In the genomic region with DNA sequence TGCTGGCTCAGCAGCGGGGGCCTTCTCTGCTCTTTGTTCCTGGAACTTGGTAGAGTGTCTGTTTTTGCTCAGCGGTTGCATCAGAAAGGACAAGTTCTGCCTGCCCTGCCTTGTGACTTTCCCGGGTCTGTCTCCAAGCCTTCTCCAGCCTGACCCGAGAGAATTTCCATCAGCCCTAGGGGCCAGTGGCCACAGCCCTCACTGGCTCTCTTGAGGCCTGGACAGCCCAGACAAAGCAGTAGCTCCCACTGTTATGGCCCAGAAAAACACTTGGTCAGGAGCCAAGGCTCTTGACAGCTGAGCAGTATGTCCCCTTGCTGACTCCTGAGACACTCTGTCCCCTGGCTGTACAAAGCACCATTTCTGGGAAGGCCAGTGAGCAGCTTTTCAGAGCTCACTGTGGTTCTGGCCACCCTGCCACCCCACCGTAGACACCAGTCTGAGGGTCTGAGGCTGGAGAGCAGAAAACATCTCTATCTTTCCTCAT, we compare ENCODE assay signal across 8 mouse cellular contexts. TPM values are rescaled to one million over a fixed set of nuclear protein-coding genes. Genes with fewer than 3 reads are reported as not detected.
DNase-seq lines count a peak whose midpoint lies in the region; ATAC-seq and TF ChIP-seq lines count a peak whose summit lies in the region.

A gene (plus strand): TSS at position 437 of the 487 bp plus-strand sequence.

- H3K4me3 ChIP-seq in liver, adult 2 months (ENCODE audit: insufficient read depth, low read depth, low read length), result peak within 1 kb of the TSS; percentile 48
- H3K4me3 ChIP-seq in cerebellum, adult 2 months (replicated peaks; ENCODE audit: insufficient read depth, low read depth, low read length), result no peak within 1 kb of the TSS
- peak within 1 kb of the TSS; percentile 60 for H3K4me3 ChIP-seq in gastrocnemius, adult 2 months
- no peak within 1 kb of the TSS for H3K4me3 ChIP-seq in hindbrain, embryonic 15.5 days

- peaks cover 16% of the 10 kb centered on the region for H3K36me3 ChIP-seq in liver, adult 2 months (ENCODE audit: control insufficient read depth, insufficient read depth, low read length)
- peaks cover 27% of the 10 kb centered on the region for H3K36me3 ChIP-seq in hindbrain, embryonic 15.5 days

- no peak for TF ChIP-seq CTCF in liver, adult 2 months (IDR thresholded peaks at IDR 0.05; ENCODE audit: low read depth, low read length)
- no peak for TF ChIP-seq CTCF in cerebellum, adult 2 months (IDR thresholded peaks at IDR 0.05; ENCODE audit: borderline replicate concordance, insufficient read depth, low read depth, low read length)
- TF ChIP-seq CTCF in gastrocnemius, adult 2 months (IDR thresholded peaks at IDR 0.05), result no peak

- 0 out of 2 replicates have a peak, but pooled peaks have one; percentile 24 for ATAC-seq in hindbrain, embryonic 15.5 days (ENCODE audit: low FRiP score, low read depth)

- DNase-seq in liver, adult 2 months (ENCODE audit: extremely low read depth, low read depth, low spot score), result peak; percentile 77
- DNase-seq in liver, result no peak
- peak; percentile 69 to 84 for DNase-seq in cerebellum, adult 2 months
- peak; percentile 82 for DNase-seq in gastrocnemius, adult 2 months
- DNase-seq in left cerebral cortex, adult 11 months (ENCODE audit: low spot score), result peak; percentile 74
- DNase-seq in lung, postnatal 25 days (ENCODE audit: low spot score), result peak; percentile 83
- no peak for DNase-seq in embryo, embryonic 9.5 days (ENCODE audit: extremely low spot score)

- TF ChIP-seq POLR2A in liver, adult 2 months (IDR thresholded peaks at IDR 0.05; ENCODE audit: extremely low read depth, insufficient read depth, low read length), result no peak
- no peak for TF ChIP-seq POLR2A in cerebellum, adult 2 months (IDR thresholded peaks at IDR 0.05; ENCODE audit: borderline replicate concordance, insufficient read depth, low read length)

- no peaks in the 10 kb centered on the region for H3K27me3 ChIP-seq in liver, adult 2 months (ENCODE audit: control insufficient read depth, insufficient read depth, low read length)
- no peaks in the 10 kb centered on the region for H3K27me3 ChIP-seq in cerebellum, adult 2 months (ENCODE audit: control insufficient read depth, insufficient read depth, low read length)
- no peaks in the 10 kb centered on the region for H3K27me3 ChIP-seq in hindbrain, embryonic 15.5 days

- WGBS in liver, adult 2 months, result 1% methylated on average over 5 of the region's 5 CpGs
- 16% methylated on average over 5 of the region's 5 CpGs for WGBS in cerebellum, adult 2 months
- 20% methylated on average over 5 of the region's 5 CpGs for WGBS in hindbrain, embryonic 15.5 days

- no peaks in the 10 kb centered on the region for H3K9me3 ChIP-seq in hindbrain, embryonic 15.5 days

- peak within 1 kb of the TSS; percentile 72 for H3K9ac ChIP-seq in liver, adult 2 months (ENCODE audit: low read depth, low read length)
- no peak within 1 kb of the TSS for H3K9ac ChIP-seq in hindbrain, embryonic 15.5 days

- no peak within 1 kb of the TSS for H3K4me2 ChIP-seq in hindbrain, embryonic 15.5 days

- peaks cover 13% of the 10 kb centered on the region for H3K79me2 ChIP-seq in liver, adult 2 months (ENCODE audit: control insufficient read depth, insufficient read depth, low read length)

- intact Hi-C loops in gastrocnemius, adult 2 months (cut with DNase I), result loop anchor here (1.0 kb wide), 1 partner anchor 29 kb away; a partner anchor contains a TSS

- H3K4me1 ChIP-seq in liver, adult 2 months (ENCODE audit: control insufficient read depth, insufficient read depth, low read length), result peaks cover 54% of the 10 kb centered on the region
- H3K4me1 ChIP-seq in cerebellum, adult 2 months (ENCODE audit: control insufficient read depth, insufficient read depth, low read length), result peaks cover 52% of the 10 kb centered on the region
- peaks cover 49% of the 10 kb centered on the region for H3K4me1 ChIP-seq in hindbrain, embryonic 15.5 days (replicated peaks)

- H3K27ac ChIP-seq in liver, adult 2 months (replicated peaks; ENCODE audit: insufficient read depth, low read depth, low read length), result peak within 1 kb of the TSS; percentile 98
- peak within 1 kb of the TSS; percentile 85 for H3K27ac ChIP-seq in cerebellum, adult 2 months (ENCODE audit: insufficient read depth, low read length)
- peak within 1 kb of the TSS; percentile 94 for H3K27ac ChIP-seq in gastrocnemius, adult 2 months
- peak within 1 kb of the TSS; percentile 76 for H3K27ac ChIP-seq in hindbrain, embryonic 15.5 days (replicated peaks)

RNA-seq across cellular contexts. Expression of the gene that starts here (rescaled TPM):
- 87.4 and 97.7 TPM in 2 replicates for total RNA-seq in liver, adult 2 months (2014; rRNA removed)
- polyA plus RNA-seq in liver, adult 2 months (2012; rRNA removed), result 154 and 158 TPM in 2 replicates
- polyA plus RNA-seq in cerebellum, adult 2 months (2012; rRNA removed), result 25.7 and 30.2 TPM in 2 replicates
- total RNA-seq in gastrocnemius, adult 2 months (2021), result 10 to 100 TPM; 27.8 to 34.5 TPM
- polyA plus RNA-seq in hindbrain, embryonic 15.5 days (2015; fragmentation: Nextera tagmentation; extraction: Ambion mirVana), result 6.0 and 6.2 TPM in 2 replicates

Comparison
In these comparisons a context has a peak if more than half of its experiments do, and no peak if none do; other contexts are left out.
1. DNase-seq: peak in liver, adult 2 months (single experiment), cerebellum, adult 2 months (2 of 2), gastrocnemius, adult 2 months (single experiment), left cerebral cortex, adult 11 months (single experiment) and lung, postnatal 25 days (single experiment); none in liver (single experiment) and embryo, embryonic 9.5 days (single experiment).
2. H3K4me3 ChIP-seq: peak in liver, adult 2 months (single experiment) and gastrocnemius, adult 2 months (single experiment); none in cerebellum, adult 2 months (single experiment) and hindbrain, embryonic 15.5 days (single experiment).
3. Peak in every context shown above with its lines, with median percentiles within 50 percentile points of each other: H3K27ac ChIP-seq.